Mouse (Mus musculus): Measurements from ENCODE around the gene Cobll1. TPM values are rescaled to one million over a fixed set of nuclear protein-coding genes. Genes with fewer than 3 reads are reported as not detected.

Gene Cobll1
- polyA plus RNA-seq, 1 experiment from 2014 or later = 14.2 TPM

GRCm38 (mm10) chr2:65113191-65113590 is 126.0 kb downstream of the Cobll1 start:
- no peak for TF ChIP-seq CTCF (IDR thresholded peaks at IDR 0.05; ENCODE audit: low read depth)
- ATAC-seq = no peak
- Histone ChIP-seq H3K36me3 (ENCODE audit: control insufficient read depth, insufficient read depth) (no peaks in the 10 kb centered on the region), H3K4me2 (replicated peaks; ENCODE audit: low read depth) (no peak overlapping the region), H3K27ac (ENCODE audit: low read depth, low read length) (no peak overlapping the region), H3K9me3 (ENCODE audit: control insufficient read depth) (no peaks in the 10 kb centered on the region), H3K27me3 (replicated peaks; ENCODE audit: control insufficient read depth, insufficient read depth, low read length) (no peaks in the 10 kb centered on the region), H3K4me3 (ENCODE audit: low read depth, low read length) (no peak overlapping the region), H3K9ac (ENCODE audit: low read depth, low read length) (no peak overlapping the region), H3K4me1 (replicated peaks; ENCODE audit: control insufficient read depth, insufficient read depth, low read length) (no peaks in the 10 kb centered on the region)
- WGBS = 80% methylated on average over 4 of the region's 4 CpGs

- no peaks in the 10 kb centered on the region for H3K27me3 ChIP-seq (replicated peaks; ENCODE audit: control insufficient read depth, insufficient read depth, low read length)
- no peak overlapping the region for H3K9ac ChIP-seq (ENCODE audit: low read depth, low read length)
- no peak overlapping the region for H3K27ac ChIP-seq (ENCODE audit: low read depth, low read length)
- H3K36me3 ChIP-seq (ENCODE audit: control insufficient read depth, insufficient read depth) = peaks cover 18% of the 10 kb centered on the region
- no peak overlapping the region for H3K4me2 ChIP-seq (replicated peaks; ENCODE audit: low read depth)
- H3K4me3 ChIP-seq (ENCODE audit: low read depth, low read length) = no peak overlapping the region
- ATAC-seq = no peak
- no peaks in the 10 kb centered on the region for H3K4me1 ChIP-seq (replicated peaks; ENCODE audit: control insufficient read depth, insufficient read depth, low read length)
- TF ChIP-seq CTCF (IDR thresholded peaks at IDR 0.05; ENCODE audit: low read depth) = no peak
- 88% methylated on average over 6 of the region's 6 CpGs for WGBS
- no peaks in the 10 kb centered on the region for H3K9me3 ChIP-seq (ENCODE audit: control insufficient read depth)
Observed at GRCm38 (mm10) chr2:65104569-65104968, 134.6 kb downstream of the Cobll1 start.

GRCm38 (mm10) chr2:65103801-65104200 is 135.4 kb downstream of the Cobll1 start:
- no peak for ATAC-seq
- 55% methylated on average over 3 of the region's 3 CpGs for WGBS
- Histone ChIP-seq H3K9me3 (ENCODE audit: control insufficient read depth) (no peaks in the 10 kb centered on the region), H3K36me3 (ENCODE audit: control insufficient read depth, insufficient read depth) (peaks cover 21% of the 10 kb centered on the region), H3K27ac (ENCODE audit: low read depth, low read length) (no peak overlapping the region), H3K27me3 (replicated peaks; ENCODE audit: control insufficient read depth, insufficient read depth, low read length) (no peaks in the 10 kb centered on the region), H3K9ac (ENCODE audit: low read depth, low read length) (no peak overlapping the region), H3K4me3 (ENCODE audit: low read depth, low read length) (no peak overlapping the region), H3K4me1 (replicated peaks; ENCODE audit: control insufficient read depth, insufficient read depth, low read length) (no peaks in the 10 kb centered on the region), H3K4me2 (replicated peaks; ENCODE audit: low read depth) (no peak overlapping the region)
- TF ChIP-seq CTCF (IDR thresholded peaks at IDR 0.05; ENCODE audit: low read depth) = no peak

- Histone ChIP-seq H3K4me2 (replicated peaks; ENCODE audit: low read depth) (no peak overlapping the region), H3K9me3 (ENCODE audit: control insufficient read depth) (no peaks in the 10 kb centered on the region), H3K27ac (ENCODE audit: low read depth, low read length) (no peak overlapping the region), H3K36me3 (ENCODE audit: control insufficient read depth, insufficient read depth) (peaks cover 34% of the 10 kb centered on the region), H3K4me3 (ENCODE audit: low read depth, low read length) (no peak overlapping the region), H3K9ac (ENCODE audit: low read depth, low read length) (no peak overlapping the region), H3K4me1 (replicated peaks; ENCODE audit: control insufficient read depth, insufficient read depth, low read length) (no peaks in the 10 kb centered on the region), H3K27me3 (replicated peaks; ENCODE audit: control insufficient read depth, insufficient read depth, low read length) (no peaks in the 10 kb centered on the region)
- TF ChIP-seq CTCF (IDR thresholded peaks at IDR 0.05; ENCODE audit: low read depth) = no peak
- ATAC-seq = no peak
- whole genome bisulfite sequencing = 85% methylated on average over 2 of the region's 2 CpGs
Observed at GRCm38 (mm10) chr2:65101388-65101787, 137.8 kb downstream of the Cobll1 start.

- 91% methylated on average over 1 of the region's 1 CpGs for WGBS
- H3K4me2 ChIP-seq (replicated peaks; ENCODE audit: low read depth) = no peak overlapping the region
- TF ChIP-seq CTCF (IDR thresholded peaks at IDR 0.05; ENCODE audit: low read depth) = no peak
- no peak overlapping the region for H3K27ac ChIP-seq (ENCODE audit: low read depth, low read length)
- H3K27me3 ChIP-seq (replicated peaks; ENCODE audit: control insufficient read depth, insufficient read depth, low read length) = no peaks in the 10 kb centered on the region
- ATAC-seq = no peak
- H3K4me1 ChIP-seq (replicated peaks; ENCODE audit: control insufficient read depth, insufficient read depth, low read length) = no peaks in the 10 kb centered on the region
- H3K4me3 ChIP-seq (ENCODE audit: low read depth, low read length) = no peak overlapping the region
- H3K9me3 ChIP-seq (ENCODE audit: control insufficient read depth) = no peaks in the 10 kb centered on the region
- H3K36me3 ChIP-seq (ENCODE audit: control insufficient read depth, insufficient read depth) = peaks cover 36% of the 10 kb centered on the region
- no peak overlapping the region for H3K9ac ChIP-seq (ENCODE audit: low read depth, low read length)
Observed at GRCm38 (mm10) chr2:65100001-65100400, 139.2 kb downstream of the Cobll1 start.

GRCm38 (mm10) chr2:65095571-65095970 is 143.6 kb downstream of the Cobll1 start:
- Histone ChIP-seq H3K36me3 (ENCODE audit: control insufficient read depth, insufficient read depth) (peaks cover 37% of the 10 kb centered on the region), H3K9ac (ENCODE audit: low read depth, low read length) (no peak overlapping the region), H3K4me1 (replicated peaks; ENCODE audit: control insufficient read depth, insufficient read depth, low read length) (no peaks in the 10 kb centered on the region), H3K27ac (ENCODE audit: low read depth, low read length) (no peak overlapping the region), H3K9me3 (ENCODE audit: control insufficient read depth) (no peaks in the 10 kb centered on the region), H3K4me2 (replicated peaks; ENCODE audit: low read depth) (no peak overlapping the region), H3K4me3 (ENCODE audit: low read depth, low read length) (no peak overlapping the region), H3K27me3 (replicated peaks; ENCODE audit: control insufficient read depth, insufficient read depth, low read length) (no peaks in the 10 kb centered on the region)
- ATAC-seq = no peak
- no peak for TF ChIP-seq CTCF (IDR thresholded peaks at IDR 0.05; ENCODE audit: low read depth)
- 58% methylated on average over 6 of the region's 6 CpGs for WGBS

- no peak for TF ChIP-seq CTCF (IDR thresholded peaks at IDR 0.05; ENCODE audit: low read depth)
- H3K4me1 ChIP-seq (replicated peaks; ENCODE audit: control insufficient read depth, insufficient read depth, low read length) = no peaks in the 10 kb centered on the region
- no peaks in the 10 kb centered on the region for H3K27me3 ChIP-seq (replicated peaks; ENCODE audit: control insufficient read depth, insufficient read depth, low read length)
- H3K4me2 ChIP-seq (replicated peaks; ENCODE audit: low read depth) = no peak overlapping the region
- no peak overlapping the region for H3K9ac ChIP-seq (ENCODE audit: low read depth, low read length)
- H3K36me3 ChIP-seq (ENCODE audit: control insufficient read depth, insufficient read depth) = peaks cover 33% of the 10 kb centered on the region
- no peak overlapping the region for H3K27ac ChIP-seq (ENCODE audit: low read depth, low read length)
- H3K9me3 ChIP-seq (ENCODE audit: control insufficient read depth) = no peaks in the 10 kb centered on the region
- no peak overlapping the region for H3K4me3 ChIP-seq (ENCODE audit: low read depth, low read length)
- no peak for ATAC-seq
- 65% methylated on average over 2 of the region's 2 CpGs for WGBS
Observed at GRCm38 (mm10) chr2:65093990-65094389, 145.2 kb downstream of the Cobll1 start.
